Mouse (Mus musculus): ENCODE data around the gene Mcub. TPM values are rescaled to one million over a fixed set of nuclear protein-coding genes. Genes with fewer than 3 reads are reported as not detected.

Gene Mcub
- polyA plus RNA-seq, 1 experiment from 2014 or later: 12.4 TPM

- no peaks in the 10 kb centered on the region for H3K27me3 ChIP-seq
- CTCF ChIA-PET: interaction anchor here (0.7 to 2.3 kb wide), 6 partner anchors 13 to 148 kb away, joined by 3 to 8 read pairs (median 4); partner anchors contain the start of gene Sec24b
- DNase-seq (ENCODE audit: low read depth, low spot score): no peak
- POLR2A ChIA-PET: no interaction called here
- ATAC-seq: no peak
- in situ Hi-C loops (cut with MboI; ENCODE audit: low pct_unique_long_range_greater_than_20kb): no loop called here
- TF ChIP-seq CTCF (IDR thresholded peaks at IDR 0.05): peak; percentile 89
These were observed 37.6 kb downstream of the Mcub start for GRCm38 (mm10) chr3:129932443-129932842.

GRCm38 (mm10) chr3:129930213-129930778, 39.7 kb downstream of the Mcub start:
- in situ Hi-C loops (cut with MboI; ENCODE audit: low pct_unique_long_range_greater_than_20kb): no loop called here
- ATAC-seq (no peak), DNase-seq (ENCODE audit: low read depth, low spot score) (no peak)
- no peak for TF ChIP-seq CTCF (IDR thresholded peaks at IDR 0.05)
- ChIA-PET CTCF (interaction anchor here (0.6 kb wide), 1 partner anchor 21 kb away, joined by 3 read pairs; no protein-coding TSS in a partner anchor), POLR2A (no interaction called here)
- H3K27me3 ChIP-seq: no peaks in the 10 kb centered on the region

- CTCF ChIA-PET: interaction anchor here (0.9 kb wide), 1 partner anchor 159 kb away, joined by 3 read pairs; no protein-coding TSS in a partner anchor
- TF ChIP-seq CTCF (IDR thresholded peaks at IDR 0.05): no peak
- H3K27me3 ChIP-seq: no peaks in the 10 kb centered on the region
- in situ Hi-C loops (cut with MboI; ENCODE audit: low pct_unique_long_range_greater_than_20kb): loop anchor here (5.0 kb wide), 1 partner anchor 66 kb away; no protein-coding TSS in a partner anchor
- DNase-seq (ENCODE audit: low read depth, low spot score) (no peak), ATAC-seq (no peak)
- POLR2A ChIA-PET: no interaction called here
These were observed 44.1 kb downstream of the Mcub start for GRCm38 (mm10) chr3:129925861-129926260.

- ATAC-seq (no peak), DNase-seq (ENCODE audit: low read depth, low spot score) (no peak)
- in situ Hi-C loops (cut with MboI; ENCODE audit: low pct_unique_long_range_greater_than_20kb): no loop called here
- CTCF ChIA-PET: interaction anchor here (1.9 kb wide), 1 partner anchor 156 kb away, joined by 4 read pairs; no protein-coding TSS in a partner anchor
- no peak for TF ChIP-seq CTCF (IDR thresholded peaks at IDR 0.05)
- POLR2A ChIA-PET: interaction anchor here (1.3 kb wide), 1 partner anchor 95 kb away, joined by 3 read pairs; no protein-coding TSS in a partner anchor
- no peaks in the 10 kb centered on the region for H3K27me3 ChIP-seq
These were observed 46.4 kb downstream of the Mcub start for GRCm38 (mm10) chr3:129923581-129923980.

GRCm38 (mm10) chr3:129918434-129918833, 51.6 kb downstream of the Mcub start:
- ChIA-PET CTCF (interaction anchor here (0.7 to 3.1 kb wide), 27 partner anchors 9 to 776 kb away, joined by 3 to 27 read pairs (median 4); partner anchors contain the start of gene Sec24b), POLR2A (no interaction called here)
- no peaks in the 10 kb centered on the region for H3K27me3 ChIP-seq
- in situ Hi-C loops (cut with MboI; ENCODE audit: low pct_unique_long_range_greater_than_20kb): loop anchor here (5.0 to 10.0 kb wide), 2 partner anchors 154 to 776 kb away; no protein-coding TSS in a partner anchor
- peak; percentile 84 for ATAC-seq
- peak; percentile 34 for DNase-seq (ENCODE audit: low read depth, low spot score)
- TF ChIP-seq CTCF (IDR thresholded peaks at IDR 0.05): peak; percentile 95

GRCm38 (mm10) chr3:129917424-129917823, 52.6 kb downstream of the Mcub start:
- H3K27me3 ChIP-seq: no peaks in the 10 kb centered on the region
- in situ Hi-C loops (cut with MboI; ENCODE audit: low pct_unique_long_range_greater_than_20kb): loop anchor here (5.0 to 10.0 kb wide), 2 partner anchors 155 to 777 kb away; no protein-coding TSS in a partner anchor
- POLR2A ChIA-PET: no interaction called here
- DNase-seq (ENCODE audit: low read depth, low spot score) (no peak), ATAC-seq (peak; percentile 74)
- CTCF ChIA-PET: interaction anchor here (1.0 to 3.1 kb wide), 12 partner anchors 8 to 169 kb away, joined by 3 to 27 read pairs (median 6); partner anchors contain the start of gene Sec24b
- TF ChIP-seq CTCF (IDR thresholded peaks at IDR 0.05): no peak

- POLR2A ChIA-PET: no interaction called here
- in situ Hi-C loops (cut with MboI; ENCODE audit: low pct_unique_long_range_greater_than_20kb): loop anchor here (10.0 kb wide), 1 partner anchor 782 kb away; no protein-coding TSS in a partner anchor
- no peak for DNase-seq (ENCODE audit: low read depth, low spot score)
These were observed 56.8 kb downstream of the Mcub start for GRCm38 (mm10) chr3:129913241-129913640.

GRCm38 (mm10) chr3:129912025-129912424, 58.0 kb downstream of the Mcub start:
- no peaks in the 10 kb centered on the region for H3K27me3 ChIP-seq
- POLR2A ChIA-PET: no interaction called here
- DNase-seq (ENCODE audit: low read depth, low spot score): no peak
- no peak for ATAC-seq
- in situ Hi-C loops (cut with MboI; ENCODE audit: low pct_unique_long_range_greater_than_20kb): loop anchor here (10.0 kb wide), 1 partner anchor 783 kb away; no protein-coding TSS in a partner anchor
- CTCF ChIA-PET: no interaction called here
- TF ChIP-seq CTCF (IDR thresholded peaks at IDR 0.05): no peak

More at GRCm38 (mm10) chr3:129913241-129913640, 56.8 kb downstream of the Mcub start:
- no peaks in the 10 kb centered on the region for H3K27me3 ChIP-seq
- no peak for ATAC-seq
- no peak for TF ChIP-seq CTCF (IDR thresholded peaks at IDR 0.05)
- CTCF ChIA-PET: no interaction called here

- TF ChIP-seq CTCF (IDR thresholded peaks at IDR 0.05): no peak
- DNase-seq (ENCODE audit: low read depth, low spot score): no peak
- ChIA-PET CTCF (interaction anchor here (0.7 kb wide), 1 partner anchor 53 kb away, joined by 3 read pairs; no protein-coding TSS in a partner anchor), POLR2A (no interaction called here)
- no peaks in the 10 kb centered on the region for H3K27me3 ChIP-seq
- in situ Hi-C loops (cut with MboI; ENCODE audit: low pct_unique_long_range_greater_than_20kb): loop anchor here (5.0 kb wide), 1 partner anchor 77 kb away; no protein-coding TSS in a partner anchor
- ATAC-seq: no peak
These were observed 65.4 kb downstream of the Mcub start for GRCm38 (mm10) chr3:129904381-129905132.

GRCm38 (mm10) chr3:129903866-129904265, 66.1 kb downstream of the Mcub start:
- no peak for TF ChIP-seq CTCF (IDR thresholded peaks at IDR 0.05)
- in situ Hi-C loops (cut with MboI; ENCODE audit: low pct_unique_long_range_greater_than_20kb): loop anchor here (5.0 kb wide), 1 partner anchor 77 kb away; no protein-coding TSS in a partner anchor
- ChIA-PET CTCF (no interaction called here), POLR2A (interaction anchor here (0.5 kb wide), 1 partner anchor 21 kb away, joined by 3 read pairs; no protein-coding TSS in a partner anchor)
- DNase-seq (ENCODE audit: low read depth, low spot score) (no peak), ATAC-seq (no peak)
- H3K27me3 ChIP-seq: no peaks in the 10 kb centered on the region

All from Patski (cell line).